Mouse (Mus musculus) megakaryocyte, embryonic 14.5 days (primary cell): ENCODE data around the gene Tln2.

Experiments used
- FLI1 ChIP-seq: IDR thresholded peaks from 2 replicates; pipeline ENCODE4 v1.6.1; 2012; ENCODE audit warnings: low read length, inconsistent platforms, mixed read lengths
- GATA1 ChIP-seq: IDR thresholded peaks from 3 replicates; pipeline ENCODE4 v1.6.1; 2012; ENCODE audit warnings: mixed read lengths, low read length, inconsistent platforms, borderline replicate concordance

DNA sequence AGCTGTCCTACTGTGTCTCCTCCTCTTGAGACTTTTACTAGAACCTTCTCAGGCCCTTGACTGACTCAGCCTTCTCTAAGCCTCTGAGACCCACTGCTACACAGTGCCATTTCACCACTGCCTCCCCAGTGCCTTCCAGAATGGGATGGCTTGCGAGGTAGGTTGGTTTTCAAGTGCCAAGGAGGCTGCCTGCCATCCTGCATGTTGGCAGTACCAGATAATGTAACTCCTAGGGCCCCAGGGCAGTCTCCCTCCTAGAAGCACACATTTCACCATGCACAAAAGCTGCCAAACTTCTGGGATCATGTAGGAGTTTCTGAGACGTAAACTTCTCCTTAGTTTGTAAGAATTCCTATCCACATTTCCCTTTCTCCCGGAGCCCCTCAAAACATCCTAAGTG lies 231.1 kb downstream of the Tln2 start:
- TF ChIP-seq GATA1, result no peak
- no peak for TF ChIP-seq FLI1
